Comparison of ENCODE assay signal across 8 mouse cellular contexts in the genomic region with DNA sequence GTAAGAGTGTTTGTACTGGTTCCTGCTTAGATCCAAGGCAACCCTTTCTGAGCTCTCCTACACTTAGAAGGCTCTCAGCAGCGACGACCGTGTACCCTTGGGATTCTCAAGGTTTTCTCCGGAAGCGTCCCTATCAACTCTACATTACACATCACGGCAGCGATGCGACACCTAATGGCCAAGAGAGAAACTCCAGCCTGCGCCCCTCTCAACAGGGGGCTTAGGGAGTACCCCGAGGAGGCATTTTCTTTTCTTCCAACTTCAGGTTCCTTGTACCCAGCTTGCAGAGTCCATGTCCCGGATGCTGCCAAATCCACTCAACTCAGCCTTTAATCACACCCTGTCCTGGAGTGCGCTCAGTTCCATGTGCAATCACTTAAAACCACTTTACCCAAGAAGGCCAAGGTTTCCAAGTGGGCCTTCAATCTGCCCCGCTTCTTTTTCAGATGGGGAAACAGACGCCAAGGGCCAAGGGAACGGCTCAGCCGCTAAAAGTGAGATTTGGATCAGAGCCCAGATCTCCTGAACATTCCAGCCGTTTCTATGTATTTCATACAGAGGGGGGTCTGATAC.
A peak's percentile ranks its signal among the peaks of the same experiment; 100 is the strongest.
DNase-seq lines count a peak whose midpoint lies in the region; ATAC-seq lines count a peak whose summit lies in the region.

No protein-coding gene starts in this region.

- peak overlapping the region; percentile 40 for H3K4me2 ChIP-seq in forebrain, embryonic 14.5 days (ENCODE audit: low read length)

- H3K4me1 ChIP-seq in forebrain, embryonic 14.5 days (ENCODE audit: control insufficient read depth, insufficient read depth, low read length): peaks cover 11% of the 10 kb centered on the region
- peaks cover 24% of the 10 kb centered on the region for H3K4me1 ChIP-seq in hindbrain, embryonic 10.5 days (replicated peaks)

- no peaks in the 10 kb centered on the region for H3K27me3 ChIP-seq in forebrain, embryonic 14.5 days (replicated peaks; ENCODE audit: control insufficient read depth, insufficient read depth, low read length)
- no peaks in the 10 kb centered on the region for H3K27me3 ChIP-seq in hindbrain, embryonic 10.5 days (ENCODE audit: insufficient read depth, poor library complexity, severe bottlenecking)

- DNase-seq in MN1 (ENCODE audit: low spot score): peak; percentile 46
- peak; percentile 88 for DNase-seq in forebrain, embryonic 14.5 days (ENCODE audit: low spot score)
- DNase-seq in hindbrain, embryonic 10.5 days (ENCODE audit: low spot score): peak; percentile 76
- DNase-seq in layer of hippocampus, postnatal 14 days (ENCODE audit: low spot score in 2 of 2): peak; percentile 57 to 73
- DNase-seq in lung, postnatal 14 days: peak; percentile 74
- peak; percentile 90 for DNase-seq in retina, embryonic 14.5 days (ENCODE audit: low spot score)
- no peak for DNase-seq in c-Kit-positive CD71-positive TER-119-positive erythroid progenitor cells, embryonic 14.5 days (ENCODE audit: low spot score)

- WGBS in forebrain, embryonic 14.5 days: 12% methylated on average over 17 of the region's 17 CpGs
- WGBS in hindbrain, embryonic 10.5 days: 20% methylated on average over 17 of the region's 17 CpGs

- no peaks in the 10 kb centered on the region for H3K9me3 ChIP-seq in forebrain, embryonic 14.5 days (replicated peaks; ENCODE audit: control insufficient read depth, low read length)
- no peaks in the 10 kb centered on the region for H3K9me3 ChIP-seq in hindbrain, embryonic 10.5 days

- peak; percentile 29; the same call in 1 of the 2 replicates for ATAC-seq in cerebellum, adult (ENCODE audit: insufficient number of reproducible peaks, low FRiP score, low TSS enrichment)
- peak; percentile 52; the same call in 1 of the 2 replicates for ATAC-seq in forebrain, embryonic 14.5 days

- no peak overlapping the region for H3K27ac ChIP-seq in forebrain, embryonic 14.5 days (ENCODE audit: low read depth, low read length)
- no peak overlapping the region for H3K27ac ChIP-seq in hindbrain, embryonic 10.5 days

- no peaks in the 10 kb centered on the region for H3K36me3 ChIP-seq in forebrain, embryonic 14.5 days (ENCODE audit: control insufficient read depth, insufficient read depth, low read length)
- H3K36me3 ChIP-seq in hindbrain, embryonic 10.5 days: no peaks in the 10 kb centered on the region

- H3K4me3 ChIP-seq in forebrain, embryonic 14.5 days (ENCODE audit: low read depth, low read length): no peak overlapping the region
- no peak overlapping the region for H3K4me3 ChIP-seq in hindbrain, embryonic 10.5 days

- no peak overlapping the region for H3K9ac ChIP-seq in forebrain, embryonic 14.5 days (ENCODE audit: low read length)
